Mouse (Mus musculus) limb, embryonic 15.5 days (tissue): Measurements from ENCODE around the gene Arid4b. TPM values are rescaled to one million over a fixed set of nuclear protein-coding genes. Genes with fewer than 3 reads are reported as not detected.

Experiments used
- ATAC-seq: fragments of 200-750 bp; cut with Nextera tagmentation; 2 replicates; pipeline ENCODE4 v1.8.0; 2017; ENCODE audit warnings: low read depth, moderate TSS enrichment; ENCODE audit not compliant: insufficient number of reproducible peaks, low FRiP score, low TSS enrichment
- H3K27ac ChIP-seq: fragments of 300-500 bp; sonication (generic); 2 replicates; pipeline ENCODE4 v1.5.1; 2015; ENCODE audit warnings: moderate library complexity, mild to moderate bottlenecking, inconsistent platforms
- H3K27me3 ChIP-seq: fragments of 300-500 bp; sonication (generic); 2 replicates; pipeline ENCODE4 v1.6.1; 2015; ENCODE audit warnings: inconsistent platforms
- H3K36me3 ChIP-seq: fragments of 300-500 bp; sonication (generic); 2 replicates; pipeline ENCODE4 v1.6.1; 2015; ENCODE audit warnings: inconsistent platforms
- H3K4me1 ChIP-seq: fragments of 300-500 bp; sonication (generic); 2 replicates; pipeline ENCODE4 v1.6.1; 2015; ENCODE audit warnings: inconsistent platforms
- H3K4me2 ChIP-seq: fragments of 300-500 bp; sonication (generic); 2 replicates; pipeline ENCODE4 v1.6.1; 2015; ENCODE audit warnings: mild to moderate bottlenecking, inconsistent platforms
- H3K4me3 ChIP-seq: fragments of 300-500 bp; sonication (generic); 2 replicates; pipeline ENCODE4 v1.5.1; 2015; ENCODE audit warnings: mild to moderate bottlenecking, inconsistent platforms
- H3K9ac ChIP-seq: fragments of 300-500 bp; sonication (generic); 2 replicates; pipeline ENCODE4 v1.6.1; 2015; ENCODE audit warnings: inconsistent platforms
- H3K9me3 ChIP-seq: fragments of 300-500 bp; sonication (generic); 2 replicates; pipeline ENCODE4 v1.6.1; 2016; ENCODE audit warnings: inconsistent platforms
- WGBS: fragments of 180-500 bp; shearing (Covaris S2); methylation state at CpG from one replicate; pipeline ENCODE4 v1.1.7; 2015; 5-methylcytosine and 5-hydroxymethylcytosine counted together
- polyA plus RNA-seq: library from polyadenylated mRNA; unstranded; fragments of >200 nt; fragmentation: Nextera tagmentation; extraction: Ambion mirVana; gene quantifications from 2 replicates; pipeline ENCODE4 v1.2.1, GENCODE M21; 2015

Gene Arid4b
- polyA plus RNA-seq, 1 experiment from 2014 or later: 79.0 TPM

DNA sequence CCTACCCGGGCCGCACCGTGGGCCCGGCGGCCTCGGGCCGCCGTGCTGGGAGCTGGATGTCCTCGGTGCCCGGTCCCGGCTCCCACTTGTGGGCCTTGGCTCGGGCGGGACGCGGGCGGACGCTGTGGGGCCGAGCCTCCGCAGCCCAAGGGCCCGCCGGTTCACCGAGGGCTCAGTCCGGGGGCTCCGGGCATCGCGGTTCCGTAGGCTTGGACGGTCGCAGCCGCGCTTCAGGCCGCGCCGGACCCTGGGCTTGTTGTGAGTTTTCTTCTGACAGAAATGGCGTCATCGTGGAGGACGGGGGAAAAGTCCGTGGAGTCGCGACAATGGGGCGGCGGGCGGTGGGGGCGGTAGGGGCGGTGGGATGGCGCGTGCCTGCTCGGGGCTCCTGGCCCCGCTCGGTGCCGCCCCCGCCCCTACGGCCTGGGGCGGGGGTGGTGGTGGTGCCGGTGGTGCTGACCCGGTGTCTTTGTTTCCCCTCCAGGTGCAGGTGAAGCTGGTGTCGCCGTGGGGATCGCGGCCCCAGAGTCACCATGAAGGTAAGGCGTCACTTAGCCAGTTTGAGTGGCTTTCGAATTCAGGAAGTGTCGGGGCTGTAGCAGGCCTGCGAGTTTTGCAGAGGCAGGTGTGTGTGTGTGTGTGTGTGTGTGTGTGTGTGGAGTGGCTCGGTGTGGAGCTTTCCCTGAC lies 1.5 kb downstream of the Arid4b start:
- H3K4me2 ChIP-seq: peak overlapping the region; percentile 59
- whole genome bisulfite sequencing: under 1% methylated on average over 57 of the region's 65 CpGs
- H3K9me3 ChIP-seq: no peaks in the 10 kb centered on the region
- H3K27ac ChIP-seq: peak overlapping the region; percentile 99
- H3K4me1 ChIP-seq: peaks cover 10% of the 10 kb centered on the region; the same call in 1 of the 2 replicates
- H3K36me3 ChIP-seq: no peaks in the 10 kb centered on the region
- peak overlapping the region; percentile 98 for H3K9ac ChIP-seq
- no peaks in the 10 kb centered on the region for H3K27me3 ChIP-seq
- H3K4me3 ChIP-seq: peak overlapping the region; percentile 98
- ATAC-seq: no peak

- Histone ChIP-seq H3K27ac (peak overlapping the region; percentile 99; the same call in 1 of the 2 replicates), H3K9ac (peak overlapping the region; percentile 98; the same call in 1 of the 2 replicates), H3K4me3 (peak overlapping the region; percentile 98), H3K4me2 (peak overlapping the region; percentile 59), H3K36me3 (no peaks in the 10 kb centered on the region), H3K4me1 (peaks cover 10% of the 10 kb centered on the region; the same call in 1 of the 2 replicates), H3K9me3 (no peaks in the 10 kb centered on the region), H3K27me3 (no peaks in the 10 kb centered on the region)
- 6% methylated on average over 9 of the region's 9 CpGs for WGBS
- no peak for ATAC-seq
Measured at GRCm38 (mm10) chr13:14065028-14065380, 2.0 kb downstream of the Arid4b start.

GRCm38 (mm10) chr13:14065701-14066100 lies 2.7 kb downstream of the Arid4b start:
- H3K9ac ChIP-seq: no peak overlapping the region
- H3K4me2 ChIP-seq: no peak overlapping the region
- H3K9me3 ChIP-seq: no peaks in the 10 kb centered on the region
- peaks cover 9% of the 10 kb centered on the region; the same call in 1 of the 2 replicates for H3K4me1 ChIP-seq
- WGBS: 90% methylated on average over 1 of the region's 1 CpGs
- H3K4me3 ChIP-seq: no peak overlapping the region
- no peaks in the 10 kb centered on the region for H3K36me3 ChIP-seq
- H3K27ac ChIP-seq: no peak overlapping the region
- no peak for ATAC-seq
- H3K27me3 ChIP-seq: no peaks in the 10 kb centered on the region

DNA sequence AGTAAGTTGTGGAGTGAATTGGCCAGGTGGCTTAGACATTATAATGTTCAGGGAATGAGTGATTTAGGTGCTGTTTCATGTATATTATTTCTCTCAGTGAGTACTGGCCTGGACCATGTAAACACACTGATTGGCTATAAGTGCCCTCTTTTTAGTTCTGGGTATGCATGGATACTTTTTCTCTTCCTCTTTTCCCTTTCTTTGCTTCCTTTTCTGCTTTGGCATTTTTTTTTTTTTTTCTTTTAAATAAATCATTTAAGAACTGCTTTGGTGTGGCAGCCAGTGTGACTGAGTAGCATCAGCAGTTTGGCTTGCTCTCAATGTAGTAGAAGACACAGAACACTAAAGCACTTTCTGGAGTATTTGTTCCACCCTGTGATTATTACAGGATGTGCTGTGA lies 5.0 kb downstream of the Arid4b start:
- H3K4me2 ChIP-seq: no peak overlapping the region
- no peaks in the 10 kb centered on the region for H3K9me3 ChIP-seq
- no peak for ATAC-seq
- no peak overlapping the region for H3K27ac ChIP-seq
- no peaks in the 10 kb centered on the region for H3K36me3 ChIP-seq
- no peaks in the 10 kb centered on the region for H3K4me1 ChIP-seq
- H3K27me3 ChIP-seq: no peaks in the 10 kb centered on the region
- no peak overlapping the region for H3K4me3 ChIP-seq
- no peak overlapping the region for H3K9ac ChIP-seq

GRCm38 (mm10) chr13:14069291-14069690 lies 6.3 kb downstream of the Arid4b start:
- H3K4me2 ChIP-seq: no peak overlapping the region
- no peaks in the 10 kb centered on the region for H3K4me1 ChIP-seq
- H3K27ac ChIP-seq: no peak overlapping the region
- H3K9ac ChIP-seq: no peak overlapping the region
- no peaks in the 10 kb centered on the region for H3K9me3 ChIP-seq
- ATAC-seq: no peak
- H3K4me3 ChIP-seq: no peak overlapping the region
- H3K36me3 ChIP-seq: no peaks in the 10 kb centered on the region
- no peaks in the 10 kb centered on the region for H3K27me3 ChIP-seq
- 90% methylated on average over 1 of the region's 1 CpGs for WGBS

DNA sequence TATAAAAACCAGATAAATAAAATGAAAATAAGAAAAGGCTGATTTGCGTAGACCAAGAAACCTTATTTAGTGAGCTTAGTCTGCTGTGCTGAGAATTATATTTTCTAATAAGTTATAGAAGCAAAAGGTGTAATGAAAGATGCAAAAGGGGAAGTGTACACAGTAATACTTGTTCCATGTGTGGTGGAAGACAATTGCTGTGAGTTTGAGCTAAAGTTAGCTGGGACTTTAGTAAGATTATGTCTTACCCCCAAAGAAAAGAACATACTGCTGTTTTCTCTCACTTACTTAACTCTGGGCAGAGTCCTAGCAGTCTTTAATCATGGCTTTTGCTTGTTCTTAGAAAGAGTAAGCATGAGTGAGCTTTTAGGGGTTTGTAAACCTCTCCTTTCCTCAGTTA lies 11.3 kb downstream of the Arid4b start:
- no peak for ATAC-seq
- Histone ChIP-seq H3K4me3 (no peak overlapping the region), H3K27ac (no peak overlapping the region), H3K4me2 (no peak overlapping the region), H3K4me1 (no peaks in the 10 kb centered on the region), H3K9ac (no peak overlapping the region), H3K27me3 (no peaks in the 10 kb centered on the region), H3K36me3 (no peaks in the 10 kb centered on the region), H3K9me3 (no peaks in the 10 kb centered on the region)
- 77% methylated on average over 1 of the region's 1 CpGs for WGBS

- WGBS: 81% methylated on average over 1 of the region's 1 CpGs
- H3K36me3 ChIP-seq: no peaks in the 10 kb centered on the region
- H3K27ac ChIP-seq: no peak overlapping the region
- H3K4me2 ChIP-seq: no peak overlapping the region
- H3K9ac ChIP-seq: no peak overlapping the region
- H3K4me1 ChIP-seq: no peaks in the 10 kb centered on the region
- no peak overlapping the region for H3K4me3 ChIP-seq
- H3K27me3 ChIP-seq: no peaks in the 10 kb centered on the region
- no peak for ATAC-seq
- no peaks in the 10 kb centered on the region for H3K9me3 ChIP-seq
Measured at GRCm38 (mm10) chr13:14075326-14075725, 12.3 kb downstream of the Arid4b start.

DNA sequence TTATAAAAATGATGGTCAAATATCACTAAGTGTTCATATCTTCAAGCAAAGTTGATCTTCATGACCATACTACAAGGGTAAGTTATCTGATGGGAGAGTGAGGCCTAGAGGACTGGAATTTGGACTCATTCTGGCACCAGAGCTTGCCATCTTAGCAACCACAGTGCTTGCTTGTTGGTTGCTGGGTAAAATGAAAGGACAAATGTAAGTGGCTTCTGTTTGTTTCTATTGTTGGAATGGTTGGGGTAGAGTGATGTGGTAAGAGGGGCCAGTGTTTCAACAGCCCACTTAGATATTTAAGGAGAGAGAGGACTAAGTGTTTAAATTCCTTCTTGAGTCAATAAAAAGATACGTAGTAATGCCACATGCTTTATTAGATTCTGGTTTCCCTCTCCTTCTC lies 25.6 kb downstream of the Arid4b start:
- no peaks in the 10 kb centered on the region for H3K27me3 ChIP-seq
- 66% methylated on average over 1 of the region's 1 CpGs for WGBS
- no peak for ATAC-seq
- H3K36me3 ChIP-seq: no peaks in the 10 kb centered on the region
- no peak overlapping the region for H3K27ac ChIP-seq
- no peaks in the 10 kb centered on the region for H3K4me1 ChIP-seq
- no peak overlapping the region for H3K4me3 ChIP-seq
- H3K4me2 ChIP-seq: no peak overlapping the region
- H3K9me3 ChIP-seq: no peaks in the 10 kb centered on the region
- H3K9ac ChIP-seq: no peak overlapping the region

DNA sequence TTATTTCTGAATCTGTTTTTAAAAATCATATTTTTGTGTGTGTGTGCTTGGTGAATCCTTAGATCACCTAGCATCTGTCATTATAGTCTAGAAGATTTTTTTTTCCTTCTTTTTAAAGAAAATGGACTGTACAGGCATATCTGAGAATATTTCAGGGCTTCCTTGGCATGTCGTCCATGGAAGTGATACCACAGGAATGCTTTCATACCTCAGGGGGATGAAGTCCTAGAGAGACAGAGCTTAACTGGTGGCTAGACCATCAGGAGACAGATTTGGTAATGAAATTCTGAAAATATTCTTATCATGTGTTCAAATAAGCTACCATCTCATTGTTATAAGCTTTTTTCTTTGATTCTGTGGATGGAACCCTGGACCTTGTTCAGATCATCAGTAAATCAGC lies 40.0 kb downstream of the Arid4b start:
- H3K4me3 ChIP-seq: no peak overlapping the region
- 59% methylated on average over 1 of the region's 1 CpGs for WGBS
- H3K9me3 ChIP-seq: no peaks in the 10 kb centered on the region
- H3K4me1 ChIP-seq: no peaks in the 10 kb centered on the region
- no peak overlapping the region for H3K27ac ChIP-seq
- no peak overlapping the region for H3K9ac ChIP-seq
- no peak overlapping the region for H3K4me2 ChIP-seq
- no peaks in the 10 kb centered on the region for H3K27me3 ChIP-seq
- ATAC-seq: no peak
- H3K36me3 ChIP-seq: no peaks in the 10 kb centered on the region

DNA sequence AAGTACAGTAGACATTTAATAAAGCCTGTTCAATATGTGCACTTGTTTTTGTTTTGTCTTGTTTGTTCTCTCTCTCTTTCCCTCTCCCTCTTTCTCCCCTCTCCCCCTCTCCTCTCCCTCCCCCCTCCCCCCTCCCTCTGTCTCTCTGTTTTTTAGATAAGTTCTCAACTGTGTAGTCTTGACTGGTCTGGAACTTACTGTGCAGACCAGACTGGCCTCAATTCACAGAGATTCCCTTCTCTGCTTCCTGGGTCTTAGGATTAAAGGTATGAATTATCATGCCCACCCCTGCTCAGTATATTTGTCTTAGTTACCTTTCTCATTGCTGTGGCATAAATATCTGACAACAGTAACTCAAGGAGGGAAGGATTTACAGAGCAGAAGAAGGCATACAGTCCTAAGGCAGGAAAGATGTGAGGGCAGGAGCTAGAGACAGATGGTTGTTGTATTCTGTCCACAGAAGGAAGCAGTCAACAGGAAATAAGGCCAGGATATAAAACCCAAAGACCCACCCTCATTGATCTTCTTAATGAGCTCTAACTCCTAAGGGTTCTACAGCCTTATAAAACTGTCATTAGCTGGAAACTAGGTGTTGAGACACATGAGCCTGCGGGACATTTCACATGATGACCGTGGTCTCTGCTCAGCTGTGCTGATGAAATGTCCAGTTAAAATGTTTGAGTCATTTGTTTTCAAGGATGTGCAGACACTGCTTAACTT lies 47.3 kb downstream of the Arid4b start:
- H3K4me1 ChIP-seq: no peaks in the 10 kb centered on the region
- WGBS: 33% methylated on average over 2 of the region's 2 CpGs
- no peak for ATAC-seq

GRCm38 (mm10) chr13:14111146-14111545 lies 48.1 kb downstream of the Arid4b start:
- H3K4me1 ChIP-seq: no peaks in the 10 kb centered on the region
- H3K4me3 ChIP-seq: no peak overlapping the region
- ATAC-seq: no peak
- no peaks in the 10 kb centered on the region for H3K27me3 ChIP-seq
- no peak overlapping the region for H3K9ac ChIP-seq
- no peaks in the 10 kb centered on the region for H3K9me3 ChIP-seq
- no peak overlapping the region for H3K4me2 ChIP-seq
- no peak overlapping the region for H3K27ac ChIP-seq
- no peaks in the 10 kb centered on the region for H3K36me3 ChIP-seq
- 54% methylated on average over 1 of the region's 1 CpGs for WGBS

More for the DNA sequence above, 47.3 kb downstream of the Arid4b start:
- Histone ChIP-seq H3K9me3 (no peaks in the 10 kb centered on the region), H3K36me3 (no peaks in the 10 kb centered on the region), H3K27me3 (no peaks in the 10 kb centered on the region), H3K4me3 (no peak overlapping the region), H3K9ac (no peak overlapping the region), H3K27ac (no peak overlapping the region), H3K4me2 (no peak overlapping the region)

DNA sequence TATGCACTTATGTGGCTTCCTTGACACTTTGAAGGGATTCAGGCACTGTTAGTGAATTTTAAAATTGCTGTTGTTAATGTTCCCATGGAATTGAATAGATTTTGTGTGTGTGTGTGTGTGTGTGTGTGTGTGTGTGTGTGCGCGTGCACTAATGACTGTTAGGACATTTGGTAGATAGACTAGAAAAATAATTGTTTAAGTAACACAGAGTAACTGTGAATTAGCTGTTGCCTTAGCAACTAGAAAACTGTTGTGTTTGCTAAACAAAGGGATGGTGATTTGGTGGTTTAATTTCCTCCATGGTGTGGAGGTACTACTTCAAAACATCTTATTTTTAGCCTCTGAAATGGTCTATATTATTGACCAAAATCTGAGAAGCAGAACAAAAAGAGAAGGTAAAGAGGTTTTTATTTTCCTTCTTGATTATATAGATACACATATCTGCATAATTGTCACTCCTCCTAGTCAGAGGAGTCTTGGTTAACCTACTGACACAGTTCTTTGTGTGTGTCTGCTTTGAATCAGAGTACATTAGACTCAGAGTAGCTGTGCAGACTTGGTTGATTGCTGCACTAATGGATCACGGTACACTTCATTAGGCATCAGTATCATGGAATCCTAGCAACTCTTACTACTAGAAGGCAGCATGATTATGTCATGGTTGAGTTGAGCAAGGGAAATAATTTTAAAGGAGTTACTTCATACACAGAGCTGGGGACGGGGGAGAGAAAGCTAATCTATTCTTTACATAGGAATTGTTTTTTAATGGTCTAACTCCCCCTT lies 50.9 kb downstream of the Arid4b start:
- WGBS: 85% methylated on average over 4 of the region's 4 CpGs
- ATAC-seq: no peak

More for the DNA sequence above, 50.9 kb downstream of the Arid4b start:
- Histone ChIP-seq H3K4me1 (no peaks in the 10 kb centered on the region), H3K27ac (no peak overlapping the region), H3K4me3 (no peak overlapping the region), H3K9ac (no peak overlapping the region), H3K27me3 (no peaks in the 10 kb centered on the region), H3K9me3 (no peaks in the 10 kb centered on the region), H3K4me2 (no peak overlapping the region), H3K36me3 (no peaks in the 10 kb centered on the region)
